Mouse (Mus musculus): Measurements from ENCODE around the gene Ptprg. TPM values are rescaled to one million over a fixed set of nuclear protein-coding genes. Genes with fewer than 3 reads are reported as not detected.
A peak's percentile ranks its signal among the peaks of the same experiment; 100 is the strongest.
"Not testable (repeated sequence)": the region's sequence is repeated elsewhere in the genome, so short reads cannot be mapped to it uniquely, and the experiment has no call there.

The Ptprg gene
- total RNA-seq, 2 experiments from 2014 or later: not detected

GRCm38 (mm10) chr14:11731223-11731920 lies 178.0 kb downstream of the Ptprg start:
- no peak for ATAC-seq (replicated peaks; ENCODE audit: poor library complexity)

GRCm38 (mm10) chr14:11732376-11732775 lies 179.0 kb downstream of the Ptprg start:
- ATAC-seq (replicated peaks; ENCODE audit: poor library complexity): peak; percentile 90

- ATAC-seq (replicated peaks; ENCODE audit: poor library complexity): no peak
Measured at GRCm38 (mm10) chr14:11743726-11744125, 190.4 kb downstream of the Ptprg start.

- no peak for ATAC-seq (replicated peaks; ENCODE audit: poor library complexity)
Measured at GRCm38 (mm10) chr14:11752678-11753077, 199.3 kb downstream of the Ptprg start.

- no peak for ATAC-seq (replicated peaks; ENCODE audit: poor library complexity)
Measured at GRCm38 (mm10) chr14:11754656-11755055, 201.3 kb downstream of the Ptprg start.

GRCm38 (mm10) chr14:11758185-11758584 lies 204.9 kb downstream of the Ptprg start:
- ATAC-seq (replicated peaks; ENCODE audit: poor library complexity): 0 out of 2 replicates have a peak, but pooled peaks have one; percentile 39

GRCm38 (mm10) chr14:11759356-11759755 lies 206.0 kb downstream of the Ptprg start:
- no peak for ATAC-seq (replicated peaks; ENCODE audit: poor library complexity)

GRCm38 (mm10) chr14:11762995-11763394 lies 209.7 kb downstream of the Ptprg start:
- no peak for ATAC-seq (replicated peaks; ENCODE audit: poor library complexity)

GRCm38 (mm10) chr14:11772736-11773135 lies 219.4 kb downstream of the Ptprg start:
- no peak for ATAC-seq (replicated peaks; ENCODE audit: poor library complexity)

- ATAC-seq (replicated peaks; ENCODE audit: poor library complexity): no peak
Measured at GRCm38 (mm10) chr14:11774476-11775037, 221.2 kb downstream of the Ptprg start.

- no peak for ATAC-seq (replicated peaks; ENCODE audit: poor library complexity)
Measured at GRCm38 (mm10) chr14:11775204-11775603, 221.9 kb downstream of the Ptprg start.

GRCm38 (mm10) chr14:11775951-11776495 lies 222.7 kb downstream of the Ptprg start:
- ATAC-seq (replicated peaks; ENCODE audit: poor library complexity): no peak

GRCm38 (mm10) chr14:11776566-11776965 lies 223.2 kb downstream of the Ptprg start:
- ATAC-seq (replicated peaks; ENCODE audit: poor library complexity): no peak

GRCm38 (mm10) chr14:11791190-11791589 lies 237.9 kb downstream of the Ptprg start:
- no peak for ATAC-seq (replicated peaks; ENCODE audit: poor library complexity)

GRCm38 (mm10) chr14:11793847-11794246 lies 240.5 kb downstream of the Ptprg start:
- no peak for ATAC-seq (replicated peaks; ENCODE audit: poor library complexity)

- no peak for ATAC-seq (replicated peaks; ENCODE audit: poor library complexity)
Measured at GRCm38 (mm10) chr14:11802355-11803035, 249.2 kb downstream of the Ptprg start.

GRCm38 (mm10) chr14:11806674-11807073 lies 253.3 kb downstream of the Ptprg start:
- ATAC-seq (replicated peaks; ENCODE audit: poor library complexity): no peak

GRCm38 (mm10) chr14:11807465-11807864 lies 254.1 kb downstream of the Ptprg start:
- ATAC-seq (replicated peaks; ENCODE audit: poor library complexity): no peak

- ATAC-seq (replicated peaks; ENCODE audit: poor library complexity): no peak
Measured at GRCm38 (mm10) chr14:11811142-11811761, 257.9 kb downstream of the Ptprg start.

GRCm38 (mm10) chr14:11812291-11812690 lies 259.0 kb downstream of the Ptprg start:
- ATAC-seq (replicated peaks; ENCODE audit: poor library complexity): no peak

- ATAC-seq (replicated peaks; ENCODE audit: poor library complexity): not testable (repeated sequence)
Measured at GRCm38 (mm10) chr14:11814811-11815210, 261.5 kb downstream of the Ptprg start.
